Mouse (Mus musculus): ENCODE measurements around the gene Fam53a.

Fam53a gene

DNA sequence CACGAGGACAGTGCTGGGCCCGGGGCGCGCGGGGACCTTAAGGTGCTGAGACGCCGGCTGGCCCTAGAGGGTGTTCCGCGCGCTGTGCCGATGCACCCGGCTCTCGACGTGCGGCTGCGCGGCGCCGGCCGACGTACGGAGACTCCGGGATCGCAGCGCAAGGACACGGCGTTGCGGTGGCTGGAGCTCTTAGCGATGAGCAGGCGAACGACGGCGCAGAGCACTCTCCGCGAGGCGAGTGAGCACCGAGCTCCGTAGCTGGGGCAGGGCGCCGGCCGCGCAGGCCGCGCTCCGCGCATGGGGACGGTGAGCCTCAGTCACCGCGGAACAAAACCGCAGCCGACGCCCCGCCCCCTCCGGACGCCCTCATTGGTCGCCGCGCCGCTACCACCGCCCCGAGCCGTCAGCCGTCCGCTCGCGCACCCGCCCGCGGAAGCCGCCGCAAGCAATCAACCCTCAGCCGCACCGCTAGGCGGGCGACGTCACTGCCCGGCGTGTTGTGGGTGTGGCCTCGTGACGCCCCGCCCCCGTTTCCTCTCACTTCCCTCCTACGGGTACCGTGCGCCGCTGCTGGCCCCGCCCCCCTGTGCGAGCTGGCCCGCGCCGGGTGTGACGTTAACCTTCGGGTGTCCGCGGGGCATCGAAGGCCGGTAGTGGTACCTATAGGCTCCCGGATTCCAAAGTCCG lies at the start of gene Fam53a, which contains the start of gene Gm9903:
TSS of gene Fam53a (minus strand) at position 335 of the 687 bp plus-strand sequence.
TSS of gene Gm9903 (plus strand) at position 625 of the 687 bp plus-strand sequence.
- peak; percentile 100 for DNase-seq

DNA sequence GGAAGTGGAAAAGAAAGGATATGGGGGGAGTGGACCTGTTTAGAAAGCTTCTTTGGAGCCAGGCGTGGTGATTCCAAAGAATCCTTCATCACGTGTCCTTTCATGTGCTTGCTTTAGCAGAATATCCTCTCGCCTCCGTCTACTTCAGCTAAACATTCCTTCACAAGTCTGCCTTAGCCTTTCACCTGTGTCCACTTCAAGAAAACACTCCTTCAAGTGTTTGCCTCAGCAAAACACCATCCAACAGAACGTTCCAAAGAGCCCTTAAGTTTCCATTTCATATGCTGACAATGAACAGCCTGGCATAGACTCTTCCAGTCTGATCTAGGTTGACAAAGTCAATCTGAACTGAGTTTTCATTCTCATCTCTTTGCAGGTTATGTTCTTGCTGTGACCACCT lies 48.8 kb upstream of the Fam53a start:
- DNase-seq = no peak

DNA sequence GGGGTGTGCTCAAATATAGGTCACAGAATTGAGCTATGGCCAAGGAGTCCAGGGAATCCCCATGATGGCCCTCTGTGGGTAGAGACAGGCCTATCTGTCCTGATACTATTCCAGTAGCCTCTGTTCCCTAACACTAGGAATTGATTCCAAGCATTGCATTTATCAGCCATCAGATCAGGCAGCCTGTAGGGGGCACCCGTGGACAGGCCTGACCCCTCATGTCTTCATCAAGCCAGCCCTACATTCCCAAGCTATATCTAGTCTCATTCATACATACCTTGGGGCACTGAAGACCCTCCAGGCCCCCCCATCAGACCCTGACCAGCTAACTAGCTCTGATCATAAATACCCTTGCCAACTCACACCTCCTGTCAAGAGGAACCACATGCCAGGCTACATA lies 46.5 kb upstream of the Fam53a start:
- peak; percentile 75 for DNase-seq

- no peak for DNase-seq
Observed at GRCm38 (mm10) chr5:33674439-33674838, 45.0 kb upstream of the Fam53a start.

- DNase-seq = no peak
Observed at GRCm38 (mm10) chr5:33671659-33672058, 42.2 kb upstream of the Fam53a start.

GRCm38 (mm10) chr5:33668223-33668622 lies 38.8 kb upstream of the Fam53a start:
- no peak for DNase-seq

- DNase-seq = no peak
Observed at GRCm38 (mm10) chr5:33658664-33659050, 29.2 kb upstream of the Fam53a start.

DNA sequence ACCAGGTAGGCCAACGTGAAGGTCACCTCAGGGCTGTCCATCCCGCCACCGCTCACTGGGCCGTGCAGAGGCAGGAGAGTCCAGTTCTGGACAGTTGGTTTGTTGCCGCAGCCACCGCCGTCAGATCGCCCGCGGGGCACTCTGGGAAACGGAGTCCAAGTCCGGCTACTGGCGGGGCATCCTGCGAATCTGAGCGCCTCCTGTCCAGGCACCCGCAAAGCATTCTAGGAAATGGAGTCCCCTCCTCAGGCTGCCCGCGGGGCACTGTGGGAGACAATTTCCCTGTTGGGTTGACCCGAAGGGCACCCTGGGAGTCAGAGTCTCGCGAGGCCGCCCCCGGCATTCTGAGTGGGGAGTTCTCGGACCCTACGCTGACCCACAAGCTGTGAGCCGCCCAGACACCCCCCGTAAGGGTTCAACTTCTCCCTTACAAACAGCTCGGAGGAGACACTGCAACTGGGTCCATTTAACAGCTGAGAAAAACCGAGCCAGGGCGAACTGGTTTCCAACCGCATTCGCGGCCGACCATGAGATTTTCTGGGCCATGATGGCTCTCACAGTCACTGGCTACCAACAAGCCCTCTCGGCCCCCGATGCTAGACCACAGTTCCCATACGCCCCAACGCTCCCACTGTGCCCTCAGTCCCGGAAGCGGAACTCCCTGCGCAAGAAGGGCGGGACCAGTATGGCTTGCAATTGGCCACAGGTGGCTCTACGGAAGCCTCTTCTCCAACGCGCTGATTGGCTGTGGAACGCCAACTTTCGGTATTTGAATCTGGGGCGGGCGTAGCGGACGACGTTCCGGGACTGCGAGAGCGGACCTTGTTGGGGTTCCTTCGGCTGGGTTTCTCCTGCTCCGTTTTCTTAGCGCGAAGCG lies 28.6 kb upstream of the Fam53a start, which contains the start of the genes Tacc3 and Tmem129:
TSS of gene Tacc3 (plus strand) at position 342 of the 877 bp plus-strand sequence.
TSS of gene Tmem129 (minus strand) at position 630 of the 877 bp plus-strand sequence.
- DNase-seq = peak; percentile 98

GRCm38 (mm10) chr5:33657251-33657786 lies 27.9 kb upstream of the Fam53a start:
- DNase-seq = no peak

GRCm38 (mm10) chr5:33656739-33657138 lies 27.3 kb upstream of the Fam53a start:
- no peak for DNase-seq

- DNase-seq = no peak
Observed at GRCm38 (mm10) chr5:33655251-33655840, 25.9 kb upstream of the Fam53a start.

DNA sequence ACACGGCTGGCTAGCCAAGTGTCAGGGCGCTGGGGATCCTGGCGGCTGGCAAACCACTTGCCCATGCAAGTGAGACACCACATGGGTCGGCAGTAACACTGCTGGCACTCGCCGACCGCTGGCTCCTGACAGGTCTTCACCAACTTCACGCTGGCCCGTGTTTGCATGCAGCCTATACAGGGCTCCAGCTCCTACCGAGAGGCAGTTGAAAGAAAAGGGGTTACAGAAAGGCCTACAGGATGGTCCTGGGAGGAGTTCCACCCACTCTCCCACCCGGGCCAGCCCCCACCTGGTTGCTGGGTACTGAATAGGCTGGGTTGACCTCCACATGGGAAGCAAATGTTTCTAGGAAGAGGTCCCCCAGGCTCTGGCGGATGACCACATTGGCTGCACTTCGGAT lies 25.0 kb upstream of the Fam53a start:
- no peak for DNase-seq

GRCm38 (mm10) chr5:33652783-33653173 lies 23.3 kb upstream of the Fam53a start:
- DNase-seq = no peak

DNA sequence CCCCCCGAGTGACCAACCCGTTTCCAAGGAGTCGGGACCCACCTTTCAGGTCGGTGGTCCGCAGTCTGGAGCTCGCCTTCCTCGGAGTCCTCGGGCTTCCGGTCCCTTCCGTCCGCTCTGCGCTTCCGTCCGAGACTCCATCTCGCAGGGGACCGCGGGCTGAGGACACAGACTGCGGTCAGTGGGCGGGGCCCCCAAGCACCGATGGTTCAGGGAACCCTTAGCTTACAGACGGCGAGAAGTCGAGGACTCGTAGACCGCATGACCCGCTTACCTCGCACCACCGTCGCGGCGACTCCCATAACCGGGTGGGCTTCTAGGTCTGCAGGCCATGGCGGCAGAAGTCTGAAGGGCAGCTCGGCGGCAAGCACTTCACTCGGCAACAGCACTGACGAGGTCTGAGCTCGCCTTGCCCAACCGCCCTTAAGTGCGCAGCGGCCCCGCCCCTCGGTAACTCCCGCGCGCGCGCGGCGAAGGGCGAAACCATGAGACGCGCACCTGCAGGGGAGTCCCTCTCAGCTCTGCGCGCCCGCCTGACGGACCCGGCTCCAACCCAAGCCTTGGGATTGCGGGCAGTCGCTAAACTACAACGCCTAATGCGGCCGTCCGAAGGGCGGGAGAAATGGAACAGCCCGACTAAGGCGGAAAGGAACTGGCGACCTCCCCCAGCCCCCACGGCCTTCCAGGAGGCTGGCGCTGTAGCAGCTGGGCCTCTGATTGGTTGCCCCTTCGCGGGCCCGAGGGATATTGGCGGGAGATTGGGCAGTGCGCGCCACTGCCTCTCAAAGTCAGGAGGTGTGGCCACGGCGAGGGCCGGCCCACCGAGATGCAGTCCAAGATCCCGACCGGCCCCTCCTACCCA lies 22.7 kb upstream of the Fam53a start, which contains the start of gene Slbp:
TSS of gene Slbp (minus strand) at position 654 of the 862 bp plus-strand sequence.
- DNase-seq = peak; percentile 98

GRCm38 (mm10) chr5:33651541-33651920 lies 22.1 kb upstream of the Fam53a start:
- DNase-seq = no peak

DNA sequence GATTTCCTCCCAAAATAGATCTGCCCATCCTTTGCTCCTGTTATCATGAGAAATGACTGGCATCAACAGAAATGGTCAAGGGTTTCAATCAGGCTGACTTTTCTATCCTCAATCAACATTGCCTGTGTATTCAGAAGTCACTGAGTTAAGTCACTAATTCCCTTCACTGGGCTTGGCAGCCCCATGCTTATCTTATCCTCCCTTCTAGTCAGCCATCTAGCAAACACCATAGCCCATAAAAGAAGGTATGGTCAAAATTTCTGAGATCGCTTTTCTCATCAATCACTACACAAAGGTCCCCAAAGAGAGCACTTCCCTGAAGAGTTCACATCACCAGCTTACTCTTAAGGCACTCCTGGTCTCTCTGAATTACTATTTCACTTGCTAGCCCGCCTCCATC lies 21.6 kb upstream of the Fam53a start:
- DNase-seq = no peak

- DNase-seq = peak; percentile 54
Observed at GRCm38 (mm10) chr5:33640652-33641051, 11.2 kb upstream of the Fam53a start.

- DNase-seq = no peak
Observed at GRCm38 (mm10) chr5:33638826-33639225, 9.4 kb upstream of the Fam53a start.

- no peak for DNase-seq
Observed at GRCm38 (mm10) chr5:33637606-33638350, 8.3 kb upstream of the Fam53a start.

- DNase-seq = no peak
Observed at GRCm38 (mm10) chr5:33635361-33635760, 5.9 kb upstream of the Fam53a start.

GRCm38 (mm10) chr5:33632526-33632925 lies 3.1 kb upstream of the Fam53a start:
- DNase-seq = no peak
